Mouse (Mus musculus): ENCODE data around the gene Clrn2.

Clrn2 gene

DNA sequence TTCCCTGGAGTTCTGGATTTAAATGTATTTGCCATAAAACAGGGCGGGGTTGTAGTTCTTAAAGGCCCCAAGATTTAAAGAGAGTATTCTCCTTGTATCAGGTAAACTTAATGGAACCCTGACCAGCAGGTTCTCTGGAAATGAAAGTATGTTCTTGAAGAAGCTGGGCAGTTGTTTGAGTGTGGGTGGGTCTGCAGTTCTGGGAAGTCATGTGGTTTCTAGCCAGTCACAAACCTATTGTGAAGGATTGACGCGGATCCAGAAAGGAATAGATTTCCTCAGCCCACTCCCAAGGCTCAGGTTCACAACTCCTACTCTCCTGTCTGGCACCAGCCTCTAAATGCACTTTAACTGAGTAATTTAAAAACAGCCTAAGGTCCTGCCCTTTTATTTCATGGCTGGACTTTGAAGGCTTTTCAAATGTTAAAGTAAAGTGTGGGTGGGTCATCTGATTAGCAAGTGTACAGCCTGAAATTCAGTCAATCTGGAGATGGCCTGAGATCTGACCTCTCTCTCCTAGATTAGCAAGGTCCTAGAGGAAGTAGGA is 42.0 kb downstream of the Clrn2 start:
- in situ Hi-C loops (cut with MboI; ENCODE audit: low pct_unique_long_range_greater_than_20kb in 1 of 2, low sequenced_read_pairs in 2 of 2, unreplicated experiment in 1 of 2) = no loop called here

DNA sequence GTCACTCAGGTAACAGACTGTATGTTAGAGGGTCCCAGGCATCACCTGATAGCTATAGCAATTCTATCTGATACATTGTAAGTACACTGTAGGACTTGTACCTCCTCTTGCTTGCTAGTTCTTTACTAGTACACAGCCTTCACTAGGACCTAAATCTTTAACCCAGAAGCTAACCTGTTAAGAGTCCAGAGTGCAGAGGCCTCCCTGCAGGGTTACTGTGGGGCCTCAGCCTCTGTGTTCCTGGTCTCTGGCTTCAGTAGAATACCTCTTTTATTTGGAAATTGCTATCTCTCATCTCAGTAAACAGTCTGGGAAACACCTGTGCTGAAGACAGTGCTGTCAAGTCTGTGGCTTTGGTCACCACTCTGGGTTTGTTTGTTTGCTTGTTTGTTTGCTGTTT is 42.5 kb downstream of the Clrn2 start:
- in situ Hi-C loops (cut with MboI; ENCODE audit: low pct_unique_long_range_greater_than_20kb in 1 of 2, low sequenced_read_pairs in 2 of 2, unreplicated experiment in 1 of 2) = no loop called here

DNA sequence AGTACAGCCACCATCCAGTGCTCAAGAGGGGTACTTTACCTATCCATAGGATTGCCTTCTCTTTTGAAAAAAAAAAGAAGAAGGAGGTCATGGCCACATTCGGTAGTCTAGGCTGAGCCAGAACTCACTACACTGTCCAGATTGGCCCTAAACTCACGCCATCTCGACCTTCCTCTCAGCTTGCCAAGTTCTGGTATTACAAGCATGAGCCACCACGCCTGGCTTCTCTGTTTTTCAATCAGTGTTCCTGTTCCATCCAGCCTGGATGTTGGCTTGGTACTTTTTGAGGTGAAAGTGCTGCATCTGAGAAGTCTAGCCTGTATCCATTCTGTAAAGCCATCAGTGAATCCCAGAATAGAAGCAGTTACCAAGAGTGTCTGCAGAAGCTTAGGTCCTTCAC is 42.9 kb downstream of the Clrn2 start:
- in situ Hi-C loops (cut with MboI; ENCODE audit: low pct_unique_long_range_greater_than_20kb in 1 of 2, low sequenced_read_pairs in 2 of 2, unreplicated experiment in 1 of 2) = no loop called here

DNA sequence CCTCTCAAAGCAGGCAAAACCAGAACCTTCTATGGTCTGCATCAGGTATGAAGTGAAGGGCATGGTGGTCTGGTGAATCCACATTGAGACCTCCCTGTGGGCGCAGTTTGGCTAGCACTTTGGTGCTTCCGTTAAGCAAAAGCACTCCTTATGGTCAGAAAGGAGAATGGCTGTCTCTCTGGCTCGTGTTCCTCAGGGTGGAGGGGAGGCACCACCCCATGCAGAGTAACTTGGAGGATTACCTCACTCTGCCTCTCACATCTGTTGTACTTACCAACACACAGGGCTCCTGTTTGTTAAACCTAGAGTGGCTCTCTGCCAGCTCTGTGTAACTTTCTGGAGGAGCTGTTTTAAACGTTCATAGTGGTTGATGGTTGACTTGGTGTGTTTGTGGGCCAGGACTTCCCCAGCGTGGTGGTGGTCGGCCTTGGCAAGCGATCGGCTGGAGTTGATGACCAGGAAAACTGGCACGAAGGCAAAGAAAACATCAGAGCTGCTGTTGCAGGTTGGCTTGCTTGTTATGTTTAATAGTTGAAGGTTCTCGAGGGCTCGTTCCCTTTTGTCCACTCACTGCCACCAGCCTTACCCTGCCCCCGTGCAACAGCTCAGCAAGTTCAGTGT is 43.5 kb downstream of the Clrn2 start:
- in situ Hi-C loops (cut with MboI; ENCODE audit: low pct_unique_long_range_greater_than_20kb in 1 of 2, low sequenced_read_pairs in 2 of 2, unreplicated experiment in 1 of 2) = no loop called here

DNA sequence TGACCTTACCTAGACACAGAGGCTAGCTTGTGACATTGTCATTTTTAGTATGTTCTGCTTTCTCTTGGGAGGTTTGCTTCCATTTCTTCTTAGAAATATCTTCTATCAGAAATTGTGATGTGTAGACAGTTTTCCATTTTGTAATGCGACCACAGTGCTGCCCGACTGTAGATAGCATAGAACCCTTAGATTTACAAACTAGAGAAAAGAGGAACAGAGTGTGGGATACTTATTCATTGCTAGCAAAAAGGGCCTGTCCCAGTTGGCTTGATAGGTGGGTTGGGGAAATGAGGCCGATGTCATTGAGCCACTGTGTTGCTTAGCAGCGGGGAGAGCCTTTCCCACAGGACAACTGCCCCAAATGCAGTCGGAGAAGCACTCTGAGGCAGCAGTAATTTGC is 44.0 kb downstream of the Clrn2 start:
- in situ Hi-C loops (cut with MboI; ENCODE audit: low pct_unique_long_range_greater_than_20kb in 1 of 2, low sequenced_read_pairs in 2 of 2, unreplicated experiment in 1 of 2) = no loop called here

DNA sequence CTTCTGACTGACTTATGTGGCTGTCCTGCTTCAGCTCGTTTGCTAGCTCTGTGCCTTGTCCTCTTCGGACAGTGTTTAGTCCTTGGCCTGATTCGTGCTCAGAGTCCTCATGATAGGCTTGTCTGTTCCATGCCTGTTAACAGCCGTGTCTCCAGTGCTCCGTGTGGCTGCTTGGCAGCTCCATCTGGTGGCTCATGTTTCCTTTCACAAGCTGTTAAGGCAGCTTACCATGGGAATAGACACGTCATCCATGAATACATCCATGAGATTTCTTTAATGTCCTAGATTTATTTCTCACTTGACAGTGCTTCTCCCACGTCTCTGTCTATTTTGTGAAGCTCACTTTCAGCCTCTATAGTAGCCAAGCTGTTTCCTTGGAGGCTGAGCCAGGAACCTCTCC is 56.5 kb downstream of the Clrn2 start:
- in situ Hi-C loops (cut with MboI; ENCODE audit: low pct_unique_long_range_greater_than_20kb in 1 of 2, low sequenced_read_pairs in 2 of 2, unreplicated experiment in 1 of 2) = no loop called here

DNA sequence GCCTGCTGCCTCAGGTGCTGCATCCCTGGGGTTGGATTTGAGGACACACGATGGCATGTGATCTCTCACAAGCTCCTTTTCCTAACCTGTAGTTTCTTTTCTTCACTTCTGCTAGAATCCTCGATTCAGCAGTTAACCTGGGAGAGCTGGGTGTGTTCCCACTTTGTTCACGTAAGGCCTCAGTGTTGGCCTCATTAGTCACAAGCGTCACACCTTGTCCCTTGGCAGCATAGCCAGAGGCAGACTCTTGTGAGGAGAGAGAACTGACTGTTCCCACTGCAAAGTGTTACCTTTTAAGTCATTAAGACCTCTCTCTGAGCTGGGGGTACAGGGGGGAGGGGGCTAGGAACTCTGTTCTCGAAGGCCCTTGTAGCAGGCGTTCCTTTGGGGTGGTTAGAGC is 59.4 kb downstream of the Clrn2 start:
- in situ Hi-C loops (cut with MboI; ENCODE audit: low pct_unique_long_range_greater_than_20kb in 1 of 2, low sequenced_read_pairs in 2 of 2, unreplicated experiment in 1 of 2) = no loop called here

DNA sequence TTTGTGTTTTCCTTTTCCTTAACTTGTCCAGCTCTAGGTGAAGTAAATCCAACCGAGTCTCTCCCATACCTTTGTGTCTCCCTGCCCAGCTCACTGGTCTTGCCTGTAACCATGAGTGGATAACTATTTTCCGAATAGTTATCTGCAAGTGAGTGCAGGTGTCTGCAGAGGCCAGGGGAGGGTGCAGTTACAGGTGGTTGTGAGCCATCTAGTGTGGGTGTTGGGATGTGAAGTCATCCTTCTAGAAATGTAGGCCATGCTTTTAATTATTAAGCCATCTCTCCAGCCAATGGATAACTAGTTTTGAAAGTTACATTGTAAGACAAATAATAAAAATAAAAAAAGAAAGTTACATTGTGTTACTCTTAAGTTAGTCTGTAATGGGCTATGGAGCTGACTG is 60.0 kb downstream of the Clrn2 start:
- in situ Hi-C loops (cut with MboI; ENCODE audit: low pct_unique_long_range_greater_than_20kb in 1 of 2, low sequenced_read_pairs in 2 of 2, unreplicated experiment in 1 of 2) = no loop called here

Measured in mouse embryonic stem cell (cell line).